Mouse (Mus musculus): ENCODE data around the gene St6galnac5. TPM values are rescaled to one million over a fixed set of nuclear protein-coding genes. Genes with fewer than 3 reads are reported as not detected.

The St6galnac5 gene
- not detected for polyA plus RNA-seq (2017; shearing (Covaris generic))

GRCm38 (mm10) chr3:152981988-152982387, at the start of gene St6galnac5:
St6galnac5 (minus strand) TSS chr3:152982246.

Data from CD4-positive, CD25-positive, alpha-beta regulatory T cell (primary cell).